Mouse (Mus musculus) CH12.LX (cell line): ENCODE measurements around the gene Chit1.

Source experiments
- MAZ ChIP-seq: IDR thresholded peaks from 2 replicates; pipeline ENCODE4 v1.6.1; 2012; ENCODE audit warnings: low read depth, mild to moderate bottlenecking, inconsistent platforms, low read length, improper control_type of control experiment, moderate library complexity
- POLR2A ChIP-seq: IDR thresholded peaks from 2 replicates; pipeline ENCODE4 v1.6.1; 2011; ENCODE audit warnings: low read depth, mild to moderate bottlenecking, improper control_type of control experiment, low read length
- POLR2AphosphoS2 ChIP-seq: IDR thresholded peaks from 2 replicates; pipeline ENCODE4 v1.6.1; 2011; ENCODE audit warnings: low read depth, low read length, improper control_type of control experiment
- ZC3H11A ChIP-seq: IDR thresholded peaks from 2 replicates; pipeline ENCODE4 v1.6.1; 2012; ENCODE audit warnings: low read depth, mild to moderate bottlenecking, inconsistent platforms, low read length, improper control_type of control experiment

- no peak for TF ChIP-seq MAZ
- no peak for TF ChIP-seq POLR2AphosphoS2
- TF ChIP-seq POLR2A = no peak
- TF ChIP-seq ZC3H11A = no peak
Observed at GRCm38 (mm10) chr1:134164454-134164853, 53.4 kb downstream of the Chit1 start.
